Mouse (Mus musculus) forelimb bud, embryonic 11.5 days (tissue): Measurements from ENCODE around the gene Golt1a.

Source experiments
- DNase-seq: peaks from one replicate; pipeline ENCODE4 v3.0.0-alpha.2; 2012; ENCODE audit warnings: low read depth, low spot score

Golt1a gene

GRCm38 (mm10) chr1:133347226-133347625 is 37.6 kb downstream of the Golt1a start:
- no peak for DNase-seq

GRCm38 (mm10) chr1:133347693-133348520 is 38.3 kb downstream of the Golt1a start:
- DNase-seq = no peak

GRCm38 (mm10) chr1:133350210-133350609 is 40.6 kb downstream of the Golt1a start, which contains the start of gene Ren1:
Ren1 (plus strand) TSS chr1:133350510.
- DNase-seq = no peak

- no peak for DNase-seq
Observed at GRCm38 (mm10) chr1:133351762-133352161, 42.2 kb downstream of the Golt1a start.

- DNase-seq = peak; percentile 73
Observed at GRCm38 (mm10) chr1:133353371-133353809, 43.8 kb downstream of the Golt1a start.

- DNase-seq = no peak
Observed at GRCm38 (mm10) chr1:133355469-133355868, 45.9 kb downstream of the Golt1a start.

- DNase-seq = no peak
Observed at GRCm38 (mm10) chr1:133355912-133356311, 46.3 kb downstream of the Golt1a start.

- no peak for DNase-seq
Observed at GRCm38 (mm10) chr1:133356330-133356729, 46.7 kb downstream of the Golt1a start.

GRCm38 (mm10) chr1:133361006-133361405 is 51.4 kb downstream of the Golt1a start:
- no peak for DNase-seq

GRCm38 (mm10) chr1:133362103-133362502 is 52.5 kb downstream of the Golt1a start:
- DNase-seq = no peak

GRCm38 (mm10) chr1:133363276-133364021 is 53.8 kb downstream of the Golt1a start, which contains the start of gene Etnk2:
Etnk2 (plus strand) TSS chr1:133363572.
- peak; percentile 85 for DNase-seq

GRCm38 (mm10) chr1:133364022-133364630 is 54.5 kb downstream of the Golt1a start:
- DNase-seq = no peak

GRCm38 (mm10) chr1:133364890-133365289 is 55.3 kb downstream of the Golt1a start:
- DNase-seq = no peak

GRCm38 (mm10) chr1:133366951-133367605 is 57.5 kb downstream of the Golt1a start:
- no peak for DNase-seq

- DNase-seq = no peak
Observed at GRCm38 (mm10) chr1:133367606-133368488, 58.2 kb downstream of the Golt1a start.

GRCm38 (mm10) chr1:133368644-133369043 is 59.0 kb downstream of the Golt1a start:
- DNase-seq = no peak

- DNase-seq = no peak
Observed at GRCm38 (mm10) chr1:133370352-133370751, 60.8 kb downstream of the Golt1a start.

GRCm38 (mm10) chr1:133371431-133371830 is 61.8 kb downstream of the Golt1a start:
- no peak for DNase-seq

- no peak for DNase-seq
Observed at GRCm38 (mm10) chr1:133372113-133372512, 62.5 kb downstream of the Golt1a start.
